Mouse (Mus musculus): Measurements from ENCODE around the gene Unk. TPM values are rescaled to one million over a fixed set of nuclear protein-coding genes. Genes with fewer than 3 reads are reported as not detected.
"Not testable (repeated sequence)": the region's sequence is repeated elsewhere in the genome, so short reads cannot be mapped to it uniquely, and the experiment has no call there.

Unk gene
- total RNA-seq, 2 experiments from 2014 or later = 7.0 to 7.4 TPM

DNA sequence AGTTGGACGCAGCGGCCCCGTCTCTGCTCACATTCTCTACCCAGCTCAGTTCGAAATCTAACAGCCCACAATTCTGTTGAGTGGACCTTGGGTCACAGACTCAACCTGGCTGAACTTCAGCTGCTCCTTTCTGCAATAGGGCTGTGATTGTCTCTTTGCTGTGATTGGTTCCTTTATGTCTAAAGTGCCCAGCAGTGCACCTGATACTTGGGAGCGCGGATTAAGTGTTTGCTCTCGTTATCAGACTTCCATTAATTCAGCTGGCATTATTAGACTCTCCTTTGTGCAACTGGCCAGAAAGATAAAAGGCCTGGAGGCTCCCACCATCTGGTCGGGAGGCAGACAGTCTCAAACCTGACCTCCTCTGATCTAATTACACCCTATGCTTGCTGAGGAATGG is 15.3 kb upstream of the Unk start:
- DNase-seq = no peak
- no peak for TF ChIP-seq CTCF (IDR thresholded peaks at IDR 0.05)
- intact Hi-C loops (cut with DNase I) = no loop called here
- Histone ChIP-seq H3K27ac (no peak overlapping the region), H3K4me3 (no peak overlapping the region)

DNA sequence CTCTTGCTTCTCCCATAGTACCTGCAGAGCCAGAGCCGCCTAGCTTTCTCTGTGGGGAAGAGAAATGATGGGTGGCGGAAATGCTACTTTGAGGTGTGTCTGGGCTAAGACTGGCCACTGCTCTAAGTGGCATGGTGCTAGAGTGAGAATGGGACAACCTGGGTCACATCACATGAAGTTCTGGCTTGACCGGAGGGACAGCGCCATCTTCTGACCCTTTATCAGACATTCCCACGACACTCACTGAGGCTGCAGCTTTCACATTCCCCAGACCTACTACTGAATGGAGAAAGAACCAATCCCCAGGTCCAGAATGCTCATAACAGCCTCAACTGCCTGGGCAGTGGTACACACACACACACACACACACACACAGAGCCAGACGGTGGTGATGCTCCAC is 12.0 kb upstream of the Unk start:
- Histone ChIP-seq H3K4me3 (no peak overlapping the region), H3K27ac (no peak overlapping the region)
- peak; percentile 65 for TF ChIP-seq CTCF (IDR thresholded peaks at IDR 0.05)
- intact Hi-C loops (cut with DNase I) = no loop called here
- DNase-seq = no peak

DNA sequence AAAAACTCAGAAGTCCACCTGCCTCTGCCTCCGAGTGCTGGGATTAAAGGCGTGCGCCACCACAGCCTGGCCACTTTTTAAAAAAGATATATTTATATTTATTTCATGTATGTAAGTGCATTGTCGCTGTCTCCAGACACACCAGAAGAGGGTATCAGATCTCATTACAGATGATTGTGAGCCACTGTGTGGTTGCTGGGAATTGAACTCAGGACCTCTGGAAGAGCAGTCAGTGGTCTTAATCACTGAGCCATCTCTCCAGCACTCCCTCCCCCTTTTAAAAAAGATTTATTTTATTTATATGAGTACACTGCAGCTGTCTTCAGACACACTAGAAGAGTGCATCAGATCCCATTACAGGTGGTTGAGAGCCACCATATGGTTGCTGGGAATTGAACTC is 11.3 kb upstream of the Unk start:
- DNase-seq; intact Hi-C loops (cut with DNase I); H3K27ac ChIP-seq; H3K4me3 ChIP-seq: not testable (repeated sequence)

DNA sequence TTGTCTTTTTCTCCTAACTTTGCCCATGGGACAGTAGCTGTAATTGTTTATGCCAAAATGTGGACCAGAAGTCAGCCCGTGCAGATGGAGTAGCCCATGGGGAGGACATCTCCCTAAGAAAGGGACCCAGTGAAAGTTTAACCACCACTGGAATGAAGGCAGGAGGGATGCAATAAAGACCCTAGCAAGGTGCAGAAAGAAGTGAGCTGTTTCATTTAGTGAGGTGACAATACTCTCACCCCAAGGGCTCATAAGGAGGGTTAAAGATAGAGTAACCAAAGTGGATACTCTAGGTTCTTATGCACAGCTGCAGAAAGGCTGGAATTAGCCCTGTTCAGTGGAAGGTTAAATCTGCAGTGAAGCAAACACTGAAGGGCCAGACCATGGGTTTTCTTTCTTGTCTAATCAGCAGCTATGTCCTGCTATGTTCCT is 10.7 kb upstream of the Unk start:
- Histone ChIP-seq H3K4me3 (no peak overlapping the region), H3K27ac (no peak overlapping the region)
- intact Hi-C loops (cut with DNase I) = no loop called here
- no peak for TF ChIP-seq CTCF (IDR thresholded peaks at IDR 0.05)
- DNase-seq = no peak

DNA sequence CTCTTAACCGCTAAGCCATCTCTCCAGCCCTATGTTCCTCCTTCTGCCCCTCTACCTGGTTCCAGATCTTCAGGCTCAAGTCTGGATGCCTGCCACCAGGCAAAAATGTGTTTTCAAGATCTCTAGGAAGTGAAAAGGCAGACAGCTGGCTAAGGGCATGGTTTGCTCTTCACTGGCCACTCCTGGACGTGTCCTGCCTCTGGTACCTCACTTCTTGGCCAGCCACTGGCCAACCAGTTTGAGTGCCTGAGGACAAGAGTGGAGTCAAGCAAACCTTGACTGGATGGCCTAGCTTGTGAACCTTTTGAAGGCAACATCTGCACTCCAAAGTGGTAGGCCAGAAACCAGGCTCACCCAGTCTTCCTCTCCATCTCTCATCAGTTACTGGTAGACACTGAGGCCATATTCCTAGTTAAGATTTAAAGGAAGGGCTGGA is 10.1 kb upstream of the Unk start:
- TF ChIP-seq CTCF (IDR thresholded peaks at IDR 0.05) = no peak
- no peak for DNase-seq
- Histone ChIP-seq H3K4me3 (no peak overlapping the region), H3K27ac (no peak overlapping the region)
- intact Hi-C loops (cut with DNase I) = loop anchor here (2.0 kb wide), 1 partner anchor 85 kb away; no protein-coding TSS in a partner anchor

DNA sequence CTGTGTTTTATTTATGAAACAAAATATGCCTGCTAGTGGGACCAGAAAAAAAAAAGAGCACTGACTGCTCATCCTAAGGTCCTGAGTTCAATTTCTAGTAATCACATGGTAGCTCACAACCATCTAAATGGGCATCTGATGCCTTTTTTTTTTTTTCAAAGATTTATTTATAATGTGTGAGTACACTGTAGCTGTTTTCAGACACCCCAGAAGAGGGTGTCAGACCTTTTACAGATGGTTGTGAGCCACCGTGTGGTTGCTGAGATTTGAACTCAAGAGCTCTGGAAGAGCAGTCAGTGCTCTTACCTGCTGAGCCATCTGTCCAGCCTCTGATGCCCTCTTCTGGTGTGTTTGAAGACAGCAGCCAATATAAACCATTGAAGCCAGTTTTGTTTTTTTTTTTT is 9.6 kb upstream of the Unk start:
- peak; percentile 22; the same call in 1 of the 2 replicates for TF ChIP-seq CTCF (IDR thresholded peaks at IDR 0.05)
- Histone ChIP-seq H3K27ac (no peak overlapping the region), H3K4me3 (no peak overlapping the region)
- no peak for DNase-seq
- intact Hi-C loops (cut with DNase I) = loop anchor here (2.0 kb wide), 1 partner anchor 86 kb away; no protein-coding TSS in a partner anchor

DNA sequence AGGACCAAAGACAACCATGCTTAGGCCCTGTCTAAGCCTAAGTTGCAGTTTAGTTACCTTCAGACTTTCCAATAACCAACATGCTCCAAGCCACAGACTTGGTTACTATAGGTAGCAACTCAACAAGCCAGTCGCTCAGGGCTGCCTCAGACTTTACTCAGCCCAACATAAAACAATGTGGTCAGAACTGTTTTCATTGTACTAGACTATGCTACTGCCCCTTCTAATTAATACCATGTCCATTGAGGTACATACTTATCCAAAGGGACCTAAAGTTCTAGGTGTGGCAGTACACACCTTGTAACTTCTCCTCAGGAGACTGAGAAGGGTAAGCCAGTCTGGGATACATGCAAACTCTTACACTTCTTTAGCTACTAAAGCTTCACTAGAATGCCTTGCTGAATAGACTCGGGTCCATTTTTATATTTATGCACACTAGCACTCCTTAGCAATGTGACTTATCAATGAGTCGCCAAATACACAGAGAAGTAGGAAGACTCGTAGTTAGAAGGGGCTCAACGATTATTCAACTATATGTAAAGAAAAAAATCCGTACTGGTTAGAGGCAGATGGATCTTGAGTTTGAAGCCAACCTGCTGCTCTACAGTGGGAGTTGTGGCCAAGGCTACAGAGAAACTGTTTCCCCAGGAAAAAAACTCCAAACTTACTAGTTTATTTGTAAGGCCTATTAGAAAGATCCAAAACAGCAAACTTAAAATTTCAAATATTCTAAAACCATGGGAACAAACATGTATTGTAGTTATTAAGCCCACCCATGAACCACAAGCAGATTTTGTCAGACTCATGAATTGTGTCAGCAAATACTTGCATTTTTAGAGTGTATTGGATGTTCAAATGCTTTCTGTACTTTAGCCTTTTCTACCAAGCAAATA is 8.5 kb upstream of the Unk start:
- Histone ChIP-seq H3K4me3 (peak overlapping the region; percentile 93), H3K27ac (no peak overlapping the region; the same call in 1 of the 2 replicates)
- intact Hi-C loops (cut with DNase I) = loop anchor here (2.0 kb wide), 1 partner anchor 87 kb away; no protein-coding TSS in a partner anchor
- DNase-seq = no peak
- no peak for TF ChIP-seq CTCF (IDR thresholded peaks at IDR 0.05)

DNA sequence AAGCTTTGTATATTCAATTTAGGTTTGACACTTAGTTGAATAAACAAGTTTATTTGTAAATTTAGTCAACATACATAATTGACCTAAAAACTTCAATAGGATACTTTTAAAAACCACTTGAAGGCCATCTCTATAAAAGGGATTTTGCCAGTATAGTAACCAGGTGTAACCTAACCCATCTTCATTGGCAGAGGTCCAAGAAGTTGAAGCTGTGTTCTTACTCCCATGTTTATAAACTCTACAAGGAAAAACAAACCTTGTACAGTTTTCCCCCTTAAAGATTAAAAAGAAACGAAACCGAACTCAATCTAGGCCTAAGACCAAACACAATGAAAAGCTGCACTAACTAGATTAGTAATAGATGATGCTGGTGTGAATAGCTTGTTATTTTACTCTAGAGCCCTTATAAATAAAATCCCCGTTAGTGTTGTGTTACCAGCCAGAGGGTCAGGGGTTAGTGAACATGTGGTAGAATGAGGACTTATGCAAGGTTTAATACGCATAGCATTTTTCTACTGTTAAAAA is 7.8 kb upstream of the Unk start:
- TF ChIP-seq CTCF (IDR thresholded peaks at IDR 0.05) = no peak
- no peak for DNase-seq
- Histone ChIP-seq H3K27ac (no peak overlapping the region; the same call in 1 of the 2 replicates), H3K4me3 (peak overlapping the region; percentile 93)
- intact Hi-C loops (cut with DNase I) = no loop called here

DNA sequence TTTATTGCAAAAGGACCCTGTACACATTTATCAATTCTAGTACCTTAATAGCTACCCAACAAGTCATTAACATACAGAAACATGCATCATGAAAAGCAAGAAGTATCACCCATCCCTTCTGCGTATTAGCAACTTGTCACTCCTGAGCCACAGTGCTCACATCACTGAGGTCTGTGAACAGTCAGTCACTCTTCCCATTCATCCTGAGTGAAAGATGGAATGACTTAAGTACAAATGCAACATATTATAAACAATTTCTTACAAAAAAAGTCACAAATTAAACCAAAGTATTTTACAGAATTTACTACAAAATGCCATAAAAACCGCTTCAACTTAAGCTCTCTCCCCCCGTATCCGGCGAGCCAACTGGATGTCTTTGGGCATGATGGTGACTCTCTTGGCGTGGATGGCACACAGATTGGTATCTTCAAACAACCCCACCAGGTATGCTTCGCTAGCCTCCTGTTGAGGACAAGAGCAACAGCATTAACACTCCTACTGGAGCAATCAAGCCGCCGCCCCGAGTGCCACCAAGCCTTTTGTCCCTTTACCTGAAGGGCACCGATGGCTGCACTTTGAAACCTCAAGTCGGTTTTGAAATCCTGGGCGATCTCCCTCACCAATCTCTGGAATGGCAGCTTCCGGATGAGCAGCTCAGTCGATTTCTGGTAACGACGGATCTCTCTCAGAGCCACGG is 6.9 kb upstream of the Unk start:
- intact Hi-C loops (cut with DNase I); DNase-seq: not testable (repeated sequence)
- H3K4me3 ChIP-seq = peak overlapping the region; percentile 93

DNA sequence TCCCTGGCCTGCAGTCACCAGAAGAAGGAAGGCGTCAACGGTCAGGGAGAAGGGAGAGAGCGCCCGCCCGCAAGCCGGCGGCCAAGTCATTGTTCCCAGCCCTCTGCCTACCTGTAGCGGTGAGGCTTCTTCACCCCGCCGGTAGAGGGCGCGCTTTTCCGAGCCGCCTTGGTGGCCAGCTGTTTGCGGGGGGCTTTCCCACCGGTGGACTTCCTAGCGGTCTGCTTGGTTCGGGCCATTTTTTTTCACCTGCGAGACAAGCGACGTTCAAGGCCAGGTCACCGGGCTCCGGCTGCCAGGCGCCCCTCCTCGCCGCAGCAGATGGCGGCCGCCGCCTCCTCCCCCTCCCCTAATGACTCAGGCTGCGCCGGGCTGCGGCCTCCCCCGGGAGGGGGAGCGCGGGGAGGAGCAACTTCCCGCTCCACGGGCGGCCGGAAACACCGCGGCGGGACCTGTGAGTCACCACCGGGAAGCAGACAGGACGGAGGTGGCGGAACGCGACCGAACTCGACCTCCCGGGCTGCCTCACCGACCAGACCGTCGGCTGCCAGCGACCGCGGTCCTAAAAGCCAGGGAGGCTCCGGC is 6.3 kb upstream of the Unk start:
- TF ChIP-seq CTCF (IDR thresholded peaks at IDR 0.05) = peak; percentile 92; the same call in 1 of the 2 replicates
- peak overlapping the region; percentile 100 for H3K27ac ChIP-seq
- peak overlapping the region; percentile 93 for H3K4me3 ChIP-seq
- intact Hi-C loops (cut with DNase I) = no loop called here
- DNase-seq = peak; percentile 90

More for the DNA sequence above, 6.9 kb upstream of the Unk start:
- peak overlapping the region; percentile 100 for H3K27ac ChIP-seq

DNA sequence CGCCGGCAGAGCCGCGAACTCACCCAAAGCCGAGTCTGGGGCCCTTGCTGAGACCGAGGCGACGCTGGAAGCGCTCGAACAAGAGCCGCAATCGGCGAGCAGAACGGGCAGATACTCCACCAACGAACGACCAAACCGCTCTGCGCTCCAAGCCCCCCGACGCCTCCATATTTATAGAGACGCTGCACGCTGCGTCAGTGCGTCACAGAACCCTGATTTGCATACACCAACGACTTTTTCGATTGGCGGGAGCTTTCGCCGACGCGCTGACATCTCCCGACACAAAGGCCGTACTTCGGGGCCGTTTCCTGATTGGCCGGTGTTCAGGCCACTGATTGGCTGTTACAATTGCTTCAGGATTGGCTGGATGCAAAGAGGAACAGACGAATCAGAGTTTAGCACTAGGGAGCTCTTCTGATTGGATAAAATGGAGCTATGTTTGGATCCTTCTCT is 5.7 kb upstream of the Unk start:
- Histone ChIP-seq H3K27ac (peak overlapping the region; percentile 100), H3K4me3 (peak overlapping the region; percentile 93)
- intact Hi-C loops (cut with DNase I) = no loop called here
- TF ChIP-seq CTCF (IDR thresholded peaks at IDR 0.05) = no peak
- DNase-seq = peak; percentile 96

DNA sequence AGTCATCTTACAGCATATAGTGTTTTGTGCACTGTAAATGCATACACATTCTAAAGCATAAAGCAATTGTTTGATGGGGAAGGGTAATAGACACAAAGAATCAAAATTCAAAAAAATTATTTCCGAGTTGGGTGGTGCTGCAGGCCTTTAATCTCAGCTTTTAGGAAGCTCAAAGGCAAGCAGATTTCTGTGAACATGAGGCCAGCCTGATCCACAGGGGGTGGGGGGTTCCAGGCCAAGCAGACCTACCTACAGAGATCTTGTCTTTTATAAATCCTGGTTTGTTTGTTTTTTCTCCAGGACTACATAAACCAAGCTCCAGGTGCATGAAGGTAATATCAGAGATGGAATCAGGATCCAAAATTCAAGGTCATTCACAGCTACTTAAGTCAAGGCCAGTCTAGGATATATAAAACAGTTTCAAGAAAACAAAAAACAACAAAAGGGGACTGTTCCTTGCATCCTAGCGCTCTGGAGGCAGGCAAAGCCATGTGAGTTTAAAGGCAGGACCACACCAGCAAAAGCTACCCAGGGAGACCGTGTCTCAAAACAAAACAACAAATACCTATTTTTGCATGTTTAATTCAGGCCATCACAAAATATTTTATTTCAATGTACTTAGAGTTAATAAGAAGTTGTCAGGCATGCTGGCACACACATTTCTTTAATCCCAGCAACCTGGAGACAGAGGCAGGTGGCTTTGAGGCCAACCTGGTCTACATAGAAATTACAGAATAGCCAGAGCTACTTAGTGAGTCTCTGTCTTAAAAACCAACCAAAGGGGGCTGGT is 4.9 kb upstream of the Unk start:
- Histone ChIP-seq H3K27ac (peak overlapping the region; percentile 75), H3K4me3 (no peak overlapping the region)
- no peak for TF ChIP-seq CTCF (IDR thresholded peaks at IDR 0.05)
- DNase-seq = no peak
- intact Hi-C loops (cut with DNase I) = no loop called here
